Mouse (Mus musculus): ENCODE measurements around the gene Uqcc2. TPM values are rescaled to one million over a fixed set of nuclear protein-coding genes. Genes with fewer than 3 reads are reported as not detected.

Gene Uqcc2
- total and polyA plus RNA-seq, 3 experiments = 176 to 329 TPM; not detected in 1

GRCm38 (mm10) chr17:27078499-27078898 lies 55.2 kb downstream of the Uqcc2 start:
- no peak for DNase-seq (ENCODE audit: low read depth, low spot score)
- no peak overlapping the region for H3K27ac ChIP-seq (ENCODE audit: control insufficient read depth, low read depth, low read length)
- no peak overlapping the region for H3K4me3 ChIP-seq (ENCODE audit: control insufficient read depth in 1 of 2, insufficient read depth in 1 of 2, low read depth in 2 of 2, low read length in 2 of 2)
- H3K4me1 ChIP-seq (ENCODE audit: control insufficient read depth in 1 of 2, insufficient read depth in 2 of 2, low read length in 2 of 2) = peaks cover 0 to 14% of the 10 kb centered on the region in 2 experiments; a peak in 3 of 4 replicates
- TF ChIP-seq MAZ (IDR thresholded peaks at IDR 0.05; ENCODE audit: low read depth, low read length) (no peak), BHLHE40 (IDR thresholded peaks at IDR 0.05; ENCODE audit: borderline replicate concordance, low read depth, low read length) (no peak), HCFC1 (IDR thresholded peaks at IDR 0.05; ENCODE audit: low read depth, low read length) (no peak), MXI1 (IDR thresholded peaks at IDR 0.05; ENCODE audit: low read depth, low read length) (no peak), CHD1 (IDR thresholded peaks at IDR 0.05; ENCODE audit: low read depth, low read length) (no peak), JUND (IDR thresholded peaks at IDR 0.05; ENCODE audit: low read depth, low read length) (no peak), NELFE (IDR thresholded peaks at IDR 0.05; ENCODE audit: low read depth, low read length) (no peak), RAD21 (IDR thresholded peaks at IDR 0.05; ENCODE audit: low read depth, low read length) (no peak), USF2 (IDR thresholded peaks at IDR 0.05; ENCODE audit: borderline replicate concordance in 1 of 2, insufficient read depth in 1 of 2, low read depth in 1 of 2, low read length in 2 of 2) (no peak), POLR2AphosphoS2 (IDR thresholded peaks at IDR 0.05; ENCODE audit: low read length) (no peak)
- no peak overlapping the region for H3K9ac ChIP-seq (ENCODE audit: control insufficient read depth, low read depth, low read length, poor library complexity, severe bottlenecking)
- peaks cover 0 to 8% of the 10 kb centered on the region in 2 experiments; a peak in 2 of 4 replicates for H3K36me3 ChIP-seq (ENCODE audit: control insufficient read depth in 1 of 2, insufficient read depth in 2 of 2, low read length in 2 of 2)
- H3K9me3 ChIP-seq (replicated peaks; ENCODE audit: insufficient read depth, low read length) = no peaks in the 10 kb centered on the region
- H3K79me2 ChIP-seq (ENCODE audit: control insufficient read depth, insufficient read depth, low read length, poor library complexity) = no peaks in the 10 kb centered on the region
- H3K27me3 ChIP-seq (ENCODE audit: control insufficient read depth in 1 of 2, insufficient read depth in 2 of 2, low read length in 2 of 2) = no peaks in the 10 kb centered on the region; a peak in 1 of 4 replicates

GRCm38 (mm10) chr17:27077920-27078319 lies 55.8 kb downstream of the Uqcc2 start:
- peak; percentile 52 for DNase-seq (ENCODE audit: low read depth, low spot score)
- Histone ChIP-seq H3K4me1 (ENCODE audit: control insufficient read depth in 1 of 2, insufficient read depth in 2 of 2, low read length in 2 of 2) (peaks cover 0 to 8% of the 10 kb centered on the region in 2 experiments; a peak in 1 of 4 replicates), H3K9ac (ENCODE audit: control insufficient read depth, low read depth, low read length, poor library complexity, severe bottlenecking) (no peak overlapping the region), H3K27ac (ENCODE audit: control insufficient read depth, low read depth, low read length) (no peak overlapping the region), H3K36me3 (ENCODE audit: control insufficient read depth in 1 of 2, insufficient read depth in 2 of 2, low read length in 2 of 2) (peaks cover 0 to 4% of the 10 kb centered on the region in 2 experiments; a peak in 2 of 4 replicates), H3K4me3 (ENCODE audit: control insufficient read depth in 1 of 2, insufficient read depth in 1 of 2, low read depth in 2 of 2, low read length in 2 of 2) (no peak overlapping the region), H3K79me2 (ENCODE audit: control insufficient read depth, insufficient read depth, low read length, poor library complexity) (no peaks in the 10 kb centered on the region), H3K9me3 (replicated peaks; ENCODE audit: insufficient read depth, low read length) (no peaks in the 10 kb centered on the region), H3K27me3 (ENCODE audit: control insufficient read depth in 1 of 2, insufficient read depth in 2 of 2, low read length in 2 of 2) (no peaks in the 10 kb centered on the region; a peak in 1 of 4 replicates)
- peak; percentile 33 for TF ChIP-seq SMC3 (IDR thresholded peaks at IDR 0.05; ENCODE audit: low read depth, low read length)
- TF ChIP-seq USF1 (IDR thresholded peaks at IDR 0.05; ENCODE audit: low read depth, low read length) = no peak
- TF ChIP-seq CTCF (IDR thresholded peaks at IDR 0.05 in 2 of 3, conservative IDR thresholded peaks at IDR 0.05 in 1 of 3; ENCODE audit: control insufficient read depth in 1 of 3, insufficient read depth in 1 of 3, low read depth in 2 of 3, low read length in 3 of 3, poor library complexity in 1 of 3, severe bottlenecking in 1 of 3) = peak; percentile 53 to 78 (median 66)
- no peak for TF ChIP-seq ZKSCAN1 (IDR thresholded peaks at IDR 0.05; ENCODE audit: low read depth, low read length)

- 0 out of 4 replicates have a peak, but pooled peaks cover 0 to 8% of the 10 kb centered on the region in 2 experiments for H3K4me1 ChIP-seq (ENCODE audit: control insufficient read depth in 1 of 2, insufficient read depth in 2 of 2, low read length in 2 of 2)
- no peak for DNase-seq (ENCODE audit: low read depth, low spot score)
- no peak overlapping the region for H3K4me3 ChIP-seq (ENCODE audit: control insufficient read depth in 1 of 2, insufficient read depth in 1 of 2, low read depth in 2 of 2, low read length in 2 of 2)
- H3K27me3 ChIP-seq (ENCODE audit: control insufficient read depth in 1 of 2, insufficient read depth in 2 of 2, low read length in 2 of 2) = no peaks in the 10 kb centered on the region; a peak in 1 of 4 replicates
- H3K27ac ChIP-seq (ENCODE audit: control insufficient read depth, low read depth, low read length) = no peak overlapping the region
- TF ChIP-seq CTCF (IDR thresholded peaks at IDR 0.05 in 2 of 3, conservative IDR thresholded peaks at IDR 0.05 in 1 of 3; ENCODE audit: control insufficient read depth in 1 of 3, insufficient read depth in 1 of 3, low read depth in 2 of 3, low read length in 3 of 3, poor library complexity in 1 of 3, severe bottlenecking in 1 of 3) = peak; percentile 21 to 55 (median 25); a peak in 4 of 6 replicates
- no peak for TF ChIP-seq MAFK (IDR thresholded peaks at IDR 0.05; ENCODE audit: borderline replicate concordance, low read depth, low read length)
- H3K79me2 ChIP-seq (ENCODE audit: control insufficient read depth, insufficient read depth, low read length, poor library complexity) = no peaks in the 10 kb centered on the region
- H3K36me3 ChIP-seq (ENCODE audit: control insufficient read depth in 1 of 2, insufficient read depth in 2 of 2, low read length in 2 of 2) = peaks cover 0 to 4% of the 10 kb centered on the region in 2 experiments; a peak in 2 of 4 replicates
- H3K9ac ChIP-seq (ENCODE audit: control insufficient read depth, low read depth, low read length, poor library complexity, severe bottlenecking) = no peak overlapping the region
- H3K9me3 ChIP-seq (replicated peaks; ENCODE audit: insufficient read depth, low read length) = no peaks in the 10 kb centered on the region
These were observed 56.6 kb downstream of the Uqcc2 start for GRCm38 (mm10) chr17:27077133-27077532.

All from MEL (cell line).